Mouse (Mus musculus): ENCODE results near the gene Trip10.

Trip10 gene

DNA sequence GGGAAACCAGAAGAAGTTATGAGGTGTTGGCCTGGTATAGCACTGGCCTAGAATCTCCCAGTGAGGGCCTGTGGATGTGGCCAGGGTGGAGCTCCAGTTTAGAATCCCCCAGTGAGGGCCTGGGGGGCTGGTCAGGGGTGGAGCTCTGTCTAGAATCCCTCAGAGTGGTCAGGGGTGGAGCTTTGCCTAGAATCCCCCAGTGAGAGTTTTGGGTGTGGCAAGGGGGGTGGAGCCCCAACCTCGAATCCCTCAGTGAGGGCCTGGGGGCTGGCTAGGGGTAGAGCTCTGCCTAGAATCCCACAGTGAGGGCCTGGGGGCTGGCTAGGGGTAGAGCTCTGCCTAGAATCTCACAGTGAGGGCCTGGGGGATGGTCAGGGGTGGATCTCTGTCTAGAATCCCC is 12.5 kb downstream of the Trip10 start:
- in situ Hi-C loops (cut with MboI, MseI): no loop called here

DNA sequence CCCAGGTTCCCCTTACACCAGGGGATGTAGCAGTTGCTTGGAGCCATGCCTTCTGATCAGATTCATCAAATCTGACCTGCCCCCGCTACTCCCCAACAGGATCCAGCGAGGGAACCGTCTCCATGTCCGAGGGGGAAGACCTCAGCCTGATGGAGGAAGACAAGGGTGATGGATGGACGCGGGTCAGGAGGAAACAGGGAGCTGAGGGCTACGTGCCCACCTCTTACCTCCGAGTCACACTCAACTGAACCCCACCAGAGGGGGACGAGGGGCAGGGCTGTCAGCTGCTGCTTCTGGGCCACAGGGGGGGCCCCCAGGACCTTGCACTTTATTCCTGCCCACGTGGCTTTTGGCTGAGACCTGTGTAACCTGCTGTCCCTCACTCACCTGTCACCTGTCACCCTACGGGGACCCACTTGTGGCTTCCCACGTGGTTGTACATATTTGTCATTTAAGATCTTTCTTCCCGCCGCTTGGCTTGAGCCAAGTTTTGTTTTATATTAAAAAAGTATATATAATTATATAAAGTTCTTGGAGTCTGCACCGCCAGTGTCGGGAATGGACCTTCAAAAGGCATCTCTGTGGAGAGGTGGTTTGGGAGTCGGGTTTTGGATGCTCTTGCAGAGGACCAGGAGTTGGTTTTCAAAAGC is 13.8 kb downstream of the Trip10 start:
- in situ Hi-C loops (cut with MboI, MseI): no loop called here

DNA sequence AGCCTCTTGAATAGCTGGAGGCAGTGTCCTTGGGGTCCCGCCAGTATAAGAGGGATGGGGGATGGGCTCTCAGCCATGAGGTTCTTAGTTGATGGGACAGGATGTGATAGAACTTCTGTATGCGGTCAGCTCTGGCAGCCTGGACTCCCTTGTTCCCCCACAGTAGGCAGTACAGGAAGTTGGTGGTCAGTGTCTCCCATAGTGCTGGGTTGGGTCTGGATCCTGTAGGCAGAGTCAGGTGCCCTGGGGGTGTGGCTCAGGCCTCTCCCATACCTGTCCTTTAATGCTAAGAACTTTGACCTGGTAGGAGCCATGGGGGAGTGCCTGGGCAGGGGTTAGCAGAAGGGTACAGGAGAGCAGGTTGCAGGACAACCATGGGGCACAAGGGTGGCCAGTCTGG is 14.9 kb downstream of the Trip10 start:
- in situ Hi-C loops (cut with MboI, MseI): no loop called here

DNA sequence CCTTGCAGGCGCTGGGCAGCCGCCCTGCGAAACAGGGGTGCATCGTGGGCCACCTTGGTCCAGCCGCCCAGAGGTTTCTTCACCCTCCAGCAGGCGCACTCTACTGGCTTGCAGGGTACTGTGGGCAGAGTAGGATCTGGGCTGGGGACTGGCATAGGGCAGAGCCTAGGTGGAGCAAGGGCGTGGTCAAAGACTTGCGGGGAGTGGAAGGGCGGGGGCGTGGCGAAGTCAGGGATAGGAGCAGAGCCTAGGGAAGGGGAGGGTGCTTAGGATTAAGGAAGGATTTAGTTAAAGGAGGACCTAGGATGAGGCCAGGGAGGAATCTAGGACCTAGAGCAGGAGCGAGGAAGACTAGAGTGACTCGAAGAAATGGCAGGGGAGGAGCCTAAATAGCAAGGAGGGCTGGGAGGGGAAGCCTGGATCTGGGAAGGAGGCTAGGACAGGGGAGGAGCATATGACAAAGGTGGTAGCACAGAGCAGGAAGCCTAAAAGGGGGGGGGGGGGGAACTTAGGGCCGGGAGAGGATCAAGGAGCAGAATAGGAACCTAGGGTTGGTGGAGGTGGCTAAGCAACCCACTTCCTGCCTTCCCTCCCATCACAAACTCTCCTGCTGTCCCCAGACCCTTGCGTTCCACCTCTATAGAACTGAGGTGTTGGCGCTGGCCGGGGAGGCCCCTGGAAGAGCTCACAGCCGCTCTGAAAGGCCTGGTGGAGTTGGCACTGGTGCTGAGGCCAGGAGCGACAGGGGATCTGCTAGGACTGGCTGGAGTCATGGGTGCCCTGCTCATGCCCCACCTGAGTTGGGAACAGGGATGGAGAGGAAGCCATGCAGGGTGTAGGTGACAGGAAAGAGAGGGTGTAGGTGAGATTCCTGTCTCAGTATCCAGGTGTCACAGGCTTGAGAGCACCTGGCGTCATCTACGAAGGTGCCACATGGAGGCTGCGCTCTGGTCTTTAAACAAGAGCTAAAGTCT is 16.0 kb downstream of the Trip10 start:
- in situ Hi-C loops (cut with MboI, MseI): no loop called here

DNA sequence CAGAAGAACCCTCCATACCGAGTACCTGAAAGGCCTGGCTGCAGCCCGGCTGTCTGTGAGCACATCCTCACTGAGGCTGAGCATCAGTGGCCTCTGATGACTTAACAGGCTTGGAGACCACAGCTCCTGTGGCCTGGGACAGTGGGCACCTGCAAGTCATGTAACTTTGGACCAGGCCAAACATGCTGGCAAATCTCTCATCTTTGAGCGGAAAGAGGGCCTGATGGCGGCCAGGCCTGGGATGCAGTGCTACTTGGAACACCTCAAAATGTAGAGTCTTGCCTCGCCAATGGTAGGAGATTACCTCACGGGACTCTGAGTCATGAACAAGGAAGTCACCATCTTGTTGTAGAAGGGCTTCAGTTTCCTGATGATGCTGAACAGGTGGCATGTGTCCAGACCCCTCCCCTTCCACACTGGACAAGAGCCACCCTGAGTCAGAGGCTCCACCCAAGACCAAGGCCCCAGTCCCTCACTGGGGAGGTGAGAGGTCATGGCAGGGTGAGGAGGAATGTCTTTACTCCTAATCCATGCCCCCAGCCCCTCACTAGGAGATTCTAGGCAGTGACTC is 18.4 kb downstream of the Trip10 start:
- in situ Hi-C loops (cut with MboI, MseI): no loop called here

DNA sequence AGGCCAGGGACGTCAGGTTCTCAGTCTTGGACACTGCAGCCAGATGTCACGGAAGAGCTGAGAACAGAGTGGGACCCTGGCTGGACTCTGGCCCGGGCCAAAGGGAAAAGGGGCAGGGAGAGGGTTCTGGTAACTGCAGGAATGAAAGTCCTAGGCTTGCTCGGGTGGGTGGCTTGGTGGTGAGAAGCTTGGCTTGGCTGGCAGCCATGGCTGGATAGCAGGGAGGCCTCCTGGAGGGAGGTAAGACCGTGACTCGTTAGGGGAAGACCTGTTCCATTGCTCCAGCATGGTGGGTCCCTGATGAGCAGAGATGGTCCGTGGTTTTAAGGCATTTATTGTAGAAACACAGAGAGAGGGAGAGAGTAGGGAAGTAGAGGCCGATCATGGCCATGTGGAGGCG is 22.0 kb downstream of the Trip10 start:
- in situ Hi-C loops (cut with MboI, MseI): no loop called here

DNA sequence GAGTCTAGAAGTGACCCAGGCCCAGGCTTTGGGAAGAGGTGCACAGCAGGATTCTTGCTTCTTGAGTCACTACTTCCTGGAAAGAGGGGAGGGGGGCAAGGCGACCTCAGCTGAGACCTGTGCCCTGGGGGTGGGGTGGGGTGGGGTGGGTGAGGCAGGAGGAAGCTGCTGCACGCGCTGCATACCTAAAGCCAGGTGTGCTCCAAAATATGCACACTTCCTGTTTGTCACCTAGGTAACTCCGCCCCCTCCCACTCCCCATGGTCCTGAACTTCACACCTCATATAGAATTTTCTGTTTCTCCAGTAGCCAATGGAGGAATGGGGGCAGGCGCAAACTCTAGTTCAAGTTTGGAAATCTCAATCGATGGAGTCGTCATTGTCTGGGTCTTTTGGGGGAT is 24.6 kb downstream of the Trip10 start:
- in situ Hi-C loops (cut with MboI, MseI): no loop called here

DNA sequence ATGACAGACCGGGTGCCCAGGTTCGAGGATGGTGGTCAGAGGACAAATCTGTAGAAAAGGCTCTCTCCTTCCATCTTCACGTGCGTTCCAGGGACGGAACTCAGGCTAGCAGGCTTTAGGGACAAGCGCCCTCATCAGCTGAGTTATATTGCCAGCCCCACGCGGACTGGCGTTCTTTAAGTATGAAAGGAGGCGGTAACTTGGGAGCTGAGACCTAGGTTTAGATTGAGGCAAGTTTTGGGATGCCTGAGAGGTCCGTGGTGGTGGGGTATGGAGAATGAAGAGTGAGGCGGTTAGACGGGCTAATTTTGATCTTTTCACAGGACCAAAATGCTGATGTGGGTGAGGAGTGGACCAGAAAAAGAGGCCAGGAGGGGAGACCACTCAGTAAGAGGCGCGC is 25.4 kb downstream of the Trip10 start:
- in situ Hi-C loops (cut with MboI, MseI): loop anchor here (25.0 kb wide), 1 partner anchor 987 kb away; the partner anchor contains the start of genes Plin3 and Ticam1

DNA sequence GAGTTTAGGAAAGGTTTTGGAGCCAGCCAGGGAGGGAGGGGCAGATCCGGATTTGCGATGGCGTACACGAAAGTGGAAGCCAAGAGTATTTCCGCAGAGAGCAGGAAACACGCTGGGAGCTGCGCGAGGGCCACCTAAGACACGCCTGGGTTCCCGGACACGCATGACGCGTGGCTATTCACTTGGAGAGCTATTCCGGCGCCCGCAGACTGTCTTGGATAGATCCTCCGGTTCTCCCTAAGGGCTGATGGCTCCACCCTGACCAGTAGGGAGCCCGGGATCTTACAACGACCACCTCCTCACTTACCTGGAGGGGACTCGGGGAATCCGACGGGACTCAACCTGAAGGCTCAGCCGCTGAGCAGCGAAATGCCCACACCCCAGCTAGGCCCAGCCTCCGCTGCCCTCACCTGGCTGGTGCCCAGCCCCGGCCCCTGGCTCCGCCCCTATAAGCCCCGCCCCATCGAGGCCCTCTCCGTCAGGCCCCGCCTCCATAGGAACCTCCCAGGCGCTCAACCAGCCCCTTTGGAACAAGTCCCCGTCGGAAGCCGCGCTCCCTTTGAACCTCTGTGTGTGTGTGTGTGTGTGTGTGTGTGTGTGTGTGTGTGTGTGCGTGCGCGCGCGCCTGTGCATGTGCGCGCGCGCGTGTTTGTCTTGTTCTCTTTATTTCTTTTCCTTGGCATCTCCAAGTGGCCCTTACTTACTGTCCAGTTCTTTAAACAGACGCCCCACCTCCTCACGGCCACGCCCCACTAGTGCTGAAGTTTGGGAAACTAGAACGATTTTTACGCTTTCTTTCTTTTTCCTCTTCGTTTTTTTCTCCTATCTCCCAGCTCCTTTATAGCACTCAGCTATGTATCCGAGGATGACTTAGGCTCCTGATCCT is 26.1 kb downstream of the Trip10 start:
- in situ Hi-C loops (cut with MboI, MseI): loop anchor here (25.0 kb wide), 1 partner anchor 988 kb away; the partner anchor contains the start of genes Plin3 and Ticam1

DNA sequence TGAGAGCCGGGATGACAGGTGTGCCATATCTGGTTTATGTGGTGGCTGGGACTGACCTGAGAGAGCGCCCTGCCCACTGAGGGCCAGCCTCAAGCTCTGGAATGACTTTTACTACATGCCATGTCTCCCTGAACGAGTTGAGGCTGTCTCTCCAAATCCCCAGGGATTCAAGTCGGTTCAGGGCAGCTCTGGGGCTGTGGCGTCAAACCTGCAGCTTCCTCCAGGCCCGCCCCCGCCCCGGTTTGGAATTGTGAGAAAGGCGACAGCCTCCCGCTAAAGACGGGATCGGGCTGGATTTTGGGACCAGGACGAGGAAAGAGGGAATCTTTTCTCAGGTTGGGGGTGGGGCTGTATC is 26.7 kb downstream of the Trip10 start:
- in situ Hi-C loops (cut with MboI, MseI): loop anchor here (25.0 kb wide), 1 partner anchor 989 kb away; the partner anchor contains the start of genes Plin3 and Ticam1

DNA sequence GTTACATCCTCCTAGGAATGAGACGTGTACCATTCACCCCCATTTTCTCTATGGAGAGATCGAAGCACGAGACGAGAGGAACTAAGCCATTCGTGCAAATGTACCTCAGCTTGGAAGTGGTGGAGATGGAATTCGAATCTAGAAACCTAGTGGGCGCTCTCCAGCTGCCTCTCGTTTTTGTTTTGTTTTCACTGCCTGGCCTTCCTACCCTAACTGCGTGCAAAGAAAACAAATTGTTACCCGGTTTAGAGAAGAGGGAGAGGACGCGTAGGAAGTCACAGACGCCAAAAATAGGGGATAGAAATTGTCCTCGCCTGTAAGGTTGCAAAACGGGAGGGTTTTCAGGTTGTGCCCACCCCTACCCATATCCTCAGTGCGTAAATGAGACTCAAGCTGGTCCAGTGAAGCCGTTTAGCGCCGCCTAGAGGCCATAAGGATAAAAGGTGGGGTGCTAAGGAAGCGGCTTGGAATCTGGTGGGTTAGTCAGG is 27.4 kb downstream of the Trip10 start:
- in situ Hi-C loops (cut with MboI, MseI): loop anchor here (25.0 kb wide), 1 partner anchor 989 kb away; the partner anchor contains the start of genes Plin3 and Ticam1

DNA sequence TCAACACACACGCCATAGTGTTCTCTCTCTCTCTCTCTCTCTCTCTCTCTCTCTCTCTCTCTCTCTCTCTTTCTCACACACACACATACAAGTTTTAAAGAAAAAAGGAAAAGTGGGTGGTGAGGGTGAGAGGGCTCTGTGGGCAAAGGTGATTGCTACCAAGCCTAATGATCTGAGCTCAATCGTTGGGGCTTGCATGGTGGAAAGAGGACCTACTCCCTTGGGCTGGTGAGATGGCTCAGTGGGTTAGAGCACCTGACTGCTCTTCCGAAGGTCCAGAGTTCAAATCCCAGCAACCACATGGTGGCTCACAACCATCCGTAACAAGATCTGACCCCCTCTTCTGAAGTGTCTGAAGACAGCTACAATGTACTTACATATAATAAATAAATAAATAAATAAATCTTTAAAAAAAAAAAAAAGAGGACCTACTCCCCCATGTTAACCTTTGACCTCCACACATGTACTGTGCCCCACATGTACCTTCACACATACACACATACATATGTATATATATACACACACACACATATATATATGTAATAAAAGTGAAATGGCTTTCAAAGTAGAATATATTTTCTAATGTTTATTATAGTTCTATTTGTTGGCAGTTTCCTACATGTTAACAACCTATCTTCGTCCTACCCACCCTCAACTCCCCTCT is 28.5 kb downstream of the Trip10 start:
- in situ Hi-C loops (cut with MboI, MseI): loop anchor here (25.0 kb wide), 1 partner anchor 990 kb away; the partner anchor contains the start of genes Plin3 and Ticam1

DNA sequence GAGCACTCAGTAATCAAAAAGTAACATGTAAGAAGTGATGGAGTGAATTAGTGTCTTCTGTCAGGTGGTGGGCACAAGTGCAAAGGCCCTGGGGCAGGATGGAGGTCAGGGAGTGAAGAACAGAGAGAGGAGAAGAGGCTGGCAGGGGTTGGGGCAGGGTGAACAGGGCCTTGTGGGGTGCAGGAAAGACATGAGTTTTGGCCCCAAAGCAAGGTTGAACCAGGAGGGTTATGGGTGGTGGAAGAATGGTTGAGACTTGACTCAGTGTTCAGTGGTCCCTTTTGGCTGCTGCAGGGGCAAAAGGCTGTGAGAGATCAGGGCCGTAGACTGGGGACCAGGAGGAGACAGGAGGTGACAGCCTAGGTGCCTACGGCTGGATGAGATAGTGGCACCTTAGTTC is 29.3 kb downstream of the Trip10 start:
- in situ Hi-C loops (cut with MboI, MseI): loop anchor here (25.0 kb wide), 1 partner anchor 991 kb away; the partner anchor contains the start of genes Plin3 and Ticam1

DNA sequence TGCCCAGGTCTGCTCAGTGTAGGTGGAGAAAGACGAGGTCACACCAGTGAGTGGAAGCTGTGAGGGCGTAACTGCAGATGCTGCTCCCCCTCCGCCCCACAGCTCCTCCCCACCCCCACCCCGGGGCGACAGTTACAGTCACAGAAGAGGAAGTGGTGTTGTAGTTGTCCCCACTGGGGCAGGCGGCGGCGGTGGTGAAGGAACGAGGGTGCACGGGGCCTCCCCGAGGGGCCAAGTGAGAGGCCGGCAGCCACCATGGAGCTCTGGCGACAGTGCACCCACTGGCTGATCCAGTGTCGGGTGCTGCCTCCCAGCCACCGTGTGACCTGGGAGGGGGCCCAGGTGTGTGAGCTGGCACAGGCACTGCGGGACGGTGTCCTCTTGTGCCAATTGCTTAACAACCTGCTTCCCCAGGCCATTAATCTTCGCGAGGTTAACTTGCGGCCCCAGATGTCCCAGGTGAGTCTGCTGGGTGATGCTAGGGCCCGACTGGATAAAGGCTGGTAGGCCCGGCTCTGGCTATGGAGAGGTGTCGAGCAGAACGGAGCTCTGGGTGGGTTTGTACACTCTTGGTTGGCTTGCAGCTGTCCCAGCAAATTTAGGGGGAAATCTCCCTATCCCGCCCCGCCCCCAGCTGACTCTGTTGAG is 29.8 kb downstream of the Trip10 start, which contains the start of gene Vav1:
Gene Vav1 (plus strand): TSS at position 158 of the 648 bp plus-strand sequence.
- in situ Hi-C loops (cut with MboI, MseI): loop anchor here (25.0 kb wide), 1 partner anchor 992 kb away; the partner anchor contains the start of genes Plin3 and Ticam1

DNA sequence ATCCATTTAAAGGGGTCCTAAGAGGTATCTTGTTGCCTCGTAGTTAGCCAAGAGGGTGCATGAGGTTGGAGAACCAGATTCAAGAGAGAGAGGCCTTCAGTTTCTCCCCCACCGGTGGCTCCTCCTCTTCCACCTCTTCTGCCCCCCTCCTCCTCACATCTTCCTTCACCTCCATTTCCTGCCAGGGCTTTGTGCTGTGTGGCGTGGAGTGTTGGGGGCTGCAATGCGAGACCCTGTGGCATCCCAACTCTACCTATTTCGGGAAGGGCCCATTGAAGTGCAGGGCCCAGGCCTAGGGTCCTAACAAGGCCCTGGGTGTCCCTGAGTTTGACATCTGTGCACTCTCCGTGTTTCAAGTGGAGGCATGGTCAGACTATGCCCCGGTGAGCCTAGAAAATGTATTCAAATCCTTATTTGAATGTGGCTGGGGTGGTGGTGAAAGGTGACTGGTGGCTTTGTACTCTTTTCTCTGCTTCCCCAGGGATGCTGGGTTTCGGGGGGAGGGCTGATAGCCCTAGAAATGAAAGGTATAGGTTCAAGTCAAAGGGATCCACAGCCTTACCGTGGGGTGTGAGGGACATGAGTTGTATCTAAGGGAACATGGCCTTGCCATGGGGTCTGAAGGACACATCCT is 30.5 kb downstream of the Trip10 start:
- in situ Hi-C loops (cut with MboI, MseI): loop anchor here (25.0 kb wide), 1 partner anchor 992 kb away; the partner anchor contains the start of genes Plin3 and Ticam1

DNA sequence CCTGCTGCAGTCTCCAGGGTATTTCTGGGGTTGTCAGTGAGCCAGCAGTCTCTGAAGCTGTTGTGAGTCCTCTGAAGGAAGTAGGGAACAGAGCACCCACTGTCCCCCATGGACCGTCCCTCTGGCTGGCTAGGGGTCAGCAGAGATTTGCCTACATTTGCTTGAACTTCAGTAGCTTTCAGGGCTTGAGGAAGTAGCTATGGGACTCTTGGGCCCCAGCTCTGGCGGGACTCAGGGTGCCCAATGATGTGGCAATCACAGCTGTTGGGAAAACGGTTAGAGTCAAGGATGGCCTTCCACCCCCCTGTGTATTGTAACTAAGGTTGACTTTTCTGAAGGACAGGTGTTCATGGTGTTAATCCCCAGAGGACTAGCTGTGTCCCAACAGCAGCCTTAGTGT is 31.2 kb downstream of the Trip10 start:
- in situ Hi-C loops (cut with MboI, MseI): loop anchor here (25.0 kb wide), 1 partner anchor 993 kb away; the partner anchor contains the start of genes Plin3 and Ticam1

DNA sequence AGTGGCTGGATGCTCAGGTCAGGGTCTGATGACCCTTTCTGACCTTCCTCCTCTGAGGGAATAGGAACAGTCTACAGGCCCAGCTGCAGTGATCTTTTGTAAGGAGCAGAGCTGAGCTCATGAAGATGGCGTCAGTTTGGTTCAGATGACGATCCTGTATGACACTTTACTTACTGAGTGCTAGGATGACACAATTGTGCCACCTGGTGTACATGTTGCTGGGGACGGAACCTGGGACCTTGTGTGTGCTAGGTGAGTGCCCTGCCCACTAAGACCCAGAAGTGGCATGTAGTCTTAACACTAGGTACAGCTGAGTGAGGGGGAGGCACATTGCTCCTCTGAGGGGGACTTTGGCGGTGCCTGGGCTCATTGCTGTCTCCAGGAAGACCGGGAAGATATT is 34.7 kb downstream of the Trip10 start:
- in situ Hi-C loops (cut with MboI, MseI): loop anchor here (25.0 kb wide), 1 partner anchor 997 kb away; the partner anchor contains the start of genes Plin3 and Ticam1

DNA sequence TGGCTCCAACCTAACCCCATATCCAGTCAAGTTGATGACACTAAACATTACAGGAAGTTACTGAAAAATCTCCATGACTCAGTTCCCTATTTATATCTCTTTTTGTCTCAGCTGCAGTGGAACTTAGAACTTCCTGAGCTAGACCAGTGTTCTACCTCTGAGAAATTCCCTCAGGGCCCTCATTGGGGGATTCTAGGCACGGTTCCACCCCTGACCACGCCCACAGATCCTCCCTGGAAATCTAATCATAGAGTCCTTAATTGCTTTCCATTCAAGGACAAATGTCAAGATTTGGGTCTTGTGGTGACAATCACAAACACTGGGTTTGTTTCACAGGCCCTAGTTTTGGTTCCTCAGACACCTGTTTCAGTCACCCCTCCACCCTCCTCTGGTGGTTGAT is 35.8 kb downstream of the Trip10 start:
- in situ Hi-C loops (cut with MboI, MseI): loop anchor here (25.0 kb wide), 1 partner anchor 998 kb away; the partner anchor contains the start of genes Plin3 and Ticam1

Measured in T-helper 1 cell (primary cell).